Mouse (Mus musculus) brain, embryonic 14.5 days (tissue): ENCODE measurements at regions not wholly inside any gene's neighbourhood (a gene's known extent, or its start where the extent isn't known, plus 50 kb on each side); places are given as distances from the start of the nearest gene placed in this dataset.
"Not testable (repeated sequence)": the region's sequence is repeated elsewhere in the genome, so short reads cannot be mapped to it uniquely, and the experiment has no call there.

Source experiments
- DNase-seq: peaks from one replicate; pipeline ENCODE4 v3.0.0-alpha.2; 2011; ENCODE audit warnings: low read depth
- CTCF ChIP-seq: fragments of 200-500 bp; IDR thresholded peaks from 2 replicates; pipeline ENCODE4 v1.5.1; 2012; ENCODE audit warnings: inconsistent platforms, mild to moderate bottlenecking, moderate library complexity, borderline replicate concordance; ENCODE audit not compliant: insufficient read depth, insufficient read length; ENCODE audit errors: extremely low read depth
- POLR2A ChIP-seq: fragments of 200-500 bp; IDR thresholded peaks from 2 replicates; pipeline ENCODE4 v1.6.1; 2012; ENCODE audit warnings: mild to moderate bottlenecking, inconsistent platforms, borderline replicate concordance; ENCODE audit not compliant: poor library complexity, insufficient read depth, insufficient read length, severe bottlenecking; ENCODE audit errors: extremely low read depth

DNA sequence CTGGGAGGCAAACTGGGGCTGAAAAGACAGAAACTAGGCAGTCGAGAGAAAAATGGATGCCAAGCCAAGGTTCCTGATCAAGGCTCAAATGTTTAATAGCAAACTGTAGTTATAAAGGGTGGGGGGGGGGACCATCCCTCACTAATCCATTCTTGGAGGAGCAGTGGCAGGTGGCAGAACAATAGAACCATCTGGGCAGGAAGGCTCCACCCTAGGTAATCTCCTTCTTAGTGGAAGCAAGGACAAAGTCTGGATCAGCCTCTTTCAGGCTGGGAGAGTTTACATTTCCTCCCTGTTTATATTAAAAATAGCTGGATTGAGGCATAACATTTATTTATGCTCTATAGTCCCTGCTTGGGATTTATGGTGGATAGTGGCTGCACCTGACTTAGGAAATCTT lies 180.8 kb downstream of the Cdh9 start:
- TF ChIP-seq CTCF (no peak), POLR2A (no peak)
- no peak for DNase-seq

DNA sequence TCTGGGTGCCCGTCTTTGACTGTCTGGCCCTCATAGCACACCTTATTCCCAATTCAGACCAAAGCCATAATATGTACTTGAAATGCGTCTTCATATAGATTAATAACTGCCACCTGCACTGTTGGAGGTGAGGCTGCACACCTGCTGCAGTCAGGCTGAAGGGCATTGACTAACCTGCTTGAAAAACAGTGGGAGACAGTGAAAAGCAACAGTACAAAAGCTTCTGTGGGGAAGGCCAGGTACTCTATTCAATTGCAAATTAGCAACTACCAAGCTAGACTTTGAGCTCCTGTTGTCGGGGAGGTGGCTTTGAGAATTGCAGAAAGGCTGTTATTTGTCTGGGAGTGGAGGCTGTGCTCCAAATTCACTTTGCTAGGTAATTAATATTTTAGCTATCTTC lies 181.4 kb downstream of the Cdh9 start:
- DNase-seq, result not testable (repeated sequence)

DNA sequence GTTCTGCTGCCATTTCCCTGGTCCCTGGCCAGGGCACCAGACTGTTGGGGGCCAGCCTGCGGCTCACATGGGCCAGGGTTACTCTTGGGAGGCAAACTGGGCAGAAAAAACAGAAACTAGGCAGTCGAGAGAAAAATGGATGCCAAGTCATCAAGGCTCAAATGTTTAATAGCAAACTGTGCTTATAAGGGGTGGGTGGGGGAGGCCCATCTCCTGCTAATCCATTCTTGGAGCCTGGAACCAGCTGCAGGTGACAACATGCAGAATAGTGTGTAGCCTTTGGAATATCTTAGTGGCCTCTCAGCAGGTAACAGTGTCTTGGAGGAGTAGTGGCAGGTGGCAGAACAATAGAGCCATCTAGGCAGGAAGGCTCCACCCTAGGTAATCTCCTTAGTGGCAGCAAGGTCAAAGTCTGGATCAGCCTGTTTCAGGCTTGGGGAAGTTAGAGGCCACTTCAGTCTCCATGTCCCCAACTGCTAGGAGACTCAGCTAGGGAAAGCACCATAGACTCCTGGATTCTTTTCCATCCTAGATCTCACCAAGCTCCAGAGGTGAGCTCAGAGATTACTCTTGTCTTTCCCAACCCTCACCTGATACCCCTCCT lies 186.5 kb downstream of the Cdh9 start:
- no peak for DNase-seq
- TF ChIP-seq POLR2A (no peak), CTCF (no peak)

DNA sequence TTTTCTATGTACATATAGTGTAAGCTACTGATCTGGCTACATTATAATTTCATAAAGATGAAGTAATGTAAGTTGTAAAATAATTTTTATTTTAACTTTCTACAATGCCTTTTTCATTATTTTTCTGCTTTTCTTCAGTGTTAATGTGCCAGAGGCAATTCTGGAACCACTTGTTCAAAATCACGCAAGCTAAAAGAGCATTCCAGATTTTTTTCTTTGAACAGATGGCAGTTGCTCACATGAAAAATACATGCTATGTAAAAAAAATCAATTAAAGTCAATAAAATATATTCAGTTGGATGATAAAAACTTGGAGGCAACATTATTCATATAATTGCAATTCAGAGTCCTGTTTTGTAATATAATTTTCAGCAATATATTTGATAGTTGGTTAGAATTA lies 194.7 kb downstream of the Cdh9 start:
- peak; percentile 57 for DNase-seq
- TF ChIP-seq POLR2A (no peak), CTCF (no peak)

DNA sequence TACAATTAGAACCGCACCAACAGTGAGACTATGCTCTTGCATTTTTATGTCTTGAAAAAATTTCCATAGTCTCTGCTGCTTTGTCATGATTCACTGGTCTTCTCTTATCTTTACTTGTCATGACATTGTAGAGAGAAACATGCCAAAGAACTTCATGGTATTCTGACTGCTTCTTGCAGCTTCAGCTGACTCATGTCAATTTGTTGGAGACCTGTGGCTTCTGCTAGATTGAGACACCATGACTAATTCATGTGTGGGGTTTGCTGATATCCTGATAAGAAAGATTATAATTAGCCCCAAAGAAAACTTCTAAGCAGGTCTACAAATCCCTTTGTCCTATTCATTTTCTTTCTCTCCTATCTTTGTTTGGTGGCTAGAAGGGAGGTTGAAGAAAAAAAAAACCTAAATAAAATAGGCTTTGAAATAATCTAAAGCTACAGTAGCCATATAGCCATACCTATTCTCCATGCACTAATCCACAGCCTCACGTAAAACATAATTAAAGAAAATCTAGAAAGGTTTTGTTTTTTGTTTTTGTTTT lies 204.7 kb downstream of the Cdh9 start:
- TF ChIP-seq CTCF (no peak), POLR2A (no peak)
- no peak for DNase-seq

DNA sequence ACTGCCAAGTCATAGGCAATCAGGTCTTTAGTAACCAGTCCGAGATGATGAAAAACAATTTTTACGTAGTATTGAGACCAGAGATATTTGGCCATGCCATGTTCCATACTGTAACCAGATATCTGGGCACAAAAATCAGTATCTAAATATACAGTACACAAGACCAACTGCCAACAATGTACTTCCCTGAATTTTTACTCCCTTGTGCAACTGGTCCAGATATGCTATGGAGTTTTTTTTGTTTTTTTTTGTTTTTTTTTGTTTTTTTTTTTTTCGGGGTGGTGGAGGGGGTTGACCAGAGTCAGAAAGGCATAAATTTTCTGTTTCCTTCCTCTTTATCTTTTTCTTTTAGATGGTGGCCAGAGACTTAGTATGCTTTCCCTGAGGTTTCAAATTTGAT lies 205.9 kb downstream of the Cdh9 start:
- DNase-seq, result no peak
- TF ChIP-seq CTCF (no peak), POLR2A (no peak)

DNA sequence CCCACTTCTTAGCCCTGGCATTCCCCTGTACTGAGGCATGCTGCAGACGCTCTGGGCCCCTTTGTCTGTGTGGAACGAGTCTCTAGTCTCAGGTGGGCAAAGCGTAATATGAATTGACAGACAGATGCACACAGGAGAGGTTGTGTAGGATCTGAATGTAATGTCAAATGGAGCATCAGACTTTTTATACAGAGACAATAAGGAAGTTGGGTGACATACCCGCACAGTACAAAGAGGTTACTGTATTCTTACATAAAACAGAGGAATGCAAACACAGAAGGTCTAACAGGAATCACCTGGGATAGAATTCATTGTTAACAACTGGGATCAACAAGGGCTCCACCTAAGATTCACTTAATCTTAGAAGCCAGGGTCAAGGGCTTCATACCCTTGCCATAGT lies 247.3 kb downstream of the Cdh9 start:
- DNase-seq, result not testable (repeated sequence)

DNA sequence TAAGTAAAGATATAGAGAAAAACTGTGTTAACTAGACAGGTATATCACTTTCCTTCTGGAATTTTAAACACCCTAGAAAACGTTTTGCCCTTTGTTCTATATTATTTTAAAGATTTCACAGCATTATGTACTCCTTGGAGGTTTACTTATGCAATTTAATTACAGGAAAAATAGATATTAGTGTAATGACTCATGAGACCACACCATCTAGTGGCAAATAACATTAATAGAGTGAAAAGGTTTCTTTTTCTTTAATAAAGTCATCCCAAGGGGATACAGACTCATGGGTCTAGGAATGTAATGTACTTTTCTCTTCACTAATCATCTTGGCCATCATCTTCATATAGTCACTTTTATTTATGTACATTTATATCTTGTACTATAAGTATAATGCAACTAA lies 262.3 kb downstream of the Cdh9 start:
- TF ChIP-seq CTCF, result no peak
- TF ChIP-seq POLR2A, result no peak
- DNase-seq, result no peak

DNA sequence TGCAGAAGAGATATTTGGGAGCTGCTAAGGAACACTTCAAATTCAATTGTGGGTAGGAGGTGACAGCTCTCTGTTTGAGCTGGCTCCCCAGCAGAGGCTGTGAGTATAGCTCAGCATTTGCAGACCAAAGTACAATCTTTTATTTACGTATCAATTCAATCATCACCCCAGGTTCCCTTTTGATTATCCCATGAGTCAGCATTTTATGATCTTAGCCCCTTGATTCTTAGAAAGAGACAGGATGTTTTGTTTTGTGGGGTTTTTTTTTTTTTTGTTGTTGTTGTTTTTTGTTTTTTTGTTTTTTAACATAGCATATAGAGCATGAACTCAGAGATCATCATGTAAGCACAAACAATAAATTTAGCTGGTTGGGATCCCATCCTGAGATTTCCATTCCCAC lies 267.1 kb downstream of the Cdh9 start:
- TF ChIP-seq CTCF (no peak), POLR2A (no peak)
- DNase-seq, result no peak

DNA sequence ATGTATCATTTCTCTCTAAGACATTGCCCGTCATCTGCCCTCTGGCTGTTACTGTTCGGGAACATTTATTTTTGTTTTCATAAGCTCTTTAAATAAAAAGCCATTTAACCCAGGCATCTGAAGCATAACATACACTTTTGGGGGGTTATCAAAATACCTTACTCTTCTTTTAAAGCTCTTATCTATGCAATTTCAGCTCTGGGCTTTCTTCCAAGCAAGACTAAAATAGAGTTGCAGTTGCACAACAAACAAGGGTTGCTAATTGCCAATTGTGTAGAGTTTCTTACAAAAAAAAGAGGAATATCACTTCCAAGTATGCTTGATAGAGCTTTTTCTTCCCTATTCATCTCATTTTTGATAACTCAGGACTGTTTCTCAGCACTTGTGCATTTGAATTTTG lies 277.6 kb downstream of the Cdh9 start:
- peak; percentile 17 for DNase-seq
- TF ChIP-seq CTCF (no peak), POLR2A (no peak)

DNA sequence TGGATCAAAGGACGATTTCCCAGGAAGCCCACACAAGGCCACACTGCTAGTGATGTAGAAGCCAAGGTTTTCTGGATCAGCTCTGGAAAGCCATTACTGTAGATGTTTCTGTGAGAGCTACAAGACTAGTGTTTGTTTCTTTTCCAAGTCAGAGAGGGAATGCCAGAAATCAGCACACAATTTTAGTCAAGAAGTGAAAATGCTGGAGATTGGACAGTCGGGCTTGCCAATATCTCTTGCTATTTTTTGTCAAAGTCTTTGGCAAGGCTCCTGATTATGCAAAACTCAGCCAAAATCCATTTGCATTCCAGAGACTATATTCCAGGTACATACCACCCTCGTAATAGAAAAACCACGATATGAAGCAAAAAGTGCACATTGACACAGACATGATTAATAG lies 279.3 kb downstream of the Cdh9 start:
- TF ChIP-seq POLR2A, result no peak
- TF ChIP-seq CTCF, result no peak

DNA sequence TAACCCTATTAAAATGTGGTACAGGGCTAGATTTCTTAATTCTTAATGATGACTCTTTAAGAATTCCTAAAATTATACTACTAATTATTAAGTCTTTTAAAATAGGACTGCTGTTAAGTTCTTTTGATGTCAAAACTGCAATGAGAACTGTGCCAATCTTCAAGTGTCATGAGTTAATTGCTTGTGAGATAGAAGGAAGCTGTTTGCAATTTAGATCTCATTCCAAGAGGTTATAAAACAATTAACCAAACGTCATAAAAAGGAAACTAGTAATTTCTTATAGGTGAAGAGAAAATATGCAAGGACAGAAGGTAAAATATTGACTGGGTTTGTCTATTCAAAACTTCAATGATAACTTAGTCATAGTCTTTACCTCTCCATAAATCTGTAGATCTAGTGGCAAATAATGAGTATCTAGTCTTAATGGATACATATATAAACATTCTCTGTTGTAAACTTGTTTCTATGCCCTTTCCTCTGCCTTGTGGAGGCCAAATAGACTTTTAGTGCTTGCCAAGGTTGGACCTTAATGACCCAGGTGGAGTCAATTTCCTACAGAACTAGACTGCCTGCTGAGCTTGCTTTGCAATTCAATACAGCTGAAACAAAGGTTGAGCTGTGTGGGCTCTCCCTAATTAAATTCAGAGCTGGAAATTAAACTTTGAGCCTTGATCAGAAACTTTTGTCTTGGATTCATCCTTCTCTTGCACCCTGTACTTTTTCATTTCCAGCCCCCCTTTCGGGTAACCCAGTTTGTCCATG lies 320.5 kb downstream of the Cdh9 start:
- TF ChIP-seq CTCF (no peak), POLR2A (no peak)
- DNase-seq, result peak; percentile 41

More for the DNA sequence above, 279.3 kb downstream of the Cdh9 start:
- DNase-seq, result peak; percentile 66
